In the genomic region with DNA sequence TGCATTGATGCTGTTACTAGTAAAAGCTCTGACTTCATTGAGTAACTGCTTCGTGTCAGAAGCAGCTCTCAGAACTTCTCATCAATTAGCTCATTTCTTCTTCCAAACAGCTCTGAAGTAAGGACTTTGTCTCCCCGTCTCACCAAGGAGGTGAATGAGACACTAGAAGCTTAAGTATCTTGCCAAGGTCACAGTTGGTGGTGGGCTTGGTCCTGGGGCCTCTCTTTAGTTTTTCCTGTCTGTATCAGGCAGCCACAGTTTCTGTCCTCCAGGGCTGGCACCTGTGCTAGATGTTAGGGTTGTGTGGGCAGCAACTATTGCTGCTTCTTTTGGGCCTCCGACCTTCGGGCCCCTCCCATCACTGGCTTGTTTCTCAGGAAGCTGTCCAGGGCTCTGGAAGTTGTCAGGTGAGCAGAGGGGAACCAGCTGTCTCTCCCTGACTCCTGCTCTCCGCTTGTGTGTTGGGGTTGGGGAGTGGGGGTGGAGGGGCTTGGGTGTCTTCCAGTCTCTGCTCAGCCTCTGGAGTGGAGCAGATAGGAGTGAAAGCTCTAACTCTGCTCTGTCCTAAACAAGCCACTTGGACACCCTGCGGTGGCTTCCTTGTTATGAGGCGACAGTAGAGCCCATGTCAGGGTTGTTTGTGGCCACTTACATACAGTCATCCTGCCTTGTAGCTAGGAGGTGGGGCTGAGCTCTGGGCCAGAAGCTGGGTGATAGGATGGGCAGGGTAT, we compare ENCODE assay signal across 18 mouse cellular contexts. TPM values are rescaled to one million over a fixed set of nuclear protein-coding genes. Genes with fewer than 3 reads are reported as not detected.
A peak's percentile ranks its signal among the peaks of the same experiment; 100 is the strongest.
DNase-seq lines count a peak whose midpoint lies in the region; ATAC-seq and TF ChIP-seq lines count a peak whose summit lies in the region.
"Had no signal": no experiment of that assay in that cellular context is flagged by ENCODE, and none has a peak within 500 bp of the region (broad histone marks: within the 10 kb centered on the region; RNA-seq: fewer than 3 reads in every experiment).

No protein-coding gene starts in this region.

- H3K9ac ChIP-seq in heart, embryonic 15.5 days: no peak overlapping the region
- H3K9ac ChIP-seq in liver, embryonic 16.5 days (ENCODE audit: low read depth, low read length): no peak overlapping the region
- no peak overlapping the region for H3K9ac ChIP-seq in forebrain, postnatal 0 days
- H3K9ac ChIP-seq: limb, embryonic 12.5 days; midbrain, embryonic 12.5 days had no signal

- H3K9me3 ChIP-seq in heart, embryonic 15.5 days (replicated peaks): no peaks in the 10 kb centered on the region
- no peaks in the 10 kb centered on the region for H3K9me3 ChIP-seq in liver, embryonic 16.5 days (replicated peaks; ENCODE audit: control insufficient read depth, low read length)
- H3K9me3 ChIP-seq in forebrain, postnatal 0 days (ENCODE audit: low read length): no peaks in the 10 kb centered on the region
- H3K9me3 ChIP-seq: embryonic facial prominence, embryonic 10.5 days; limb, embryonic 12.5 days; midbrain, embryonic 12.5 days had no signal

- intact Hi-C loops in heart, postnatal 25 days (cut with DNase I): loop anchor here (2.0 to 5.0 kb wide), 2 partner anchors 24 to 36 kb away; no protein-coding TSS in a partner anchor

- no peak for DNase-seq in heart, postnatal 25 days (ENCODE audit: low spot score)
- peak; percentile 16 for DNase-seq in thymus, postnatal 0 days (ENCODE audit: low spot score)
- no peak for DNase-seq in thymus, postnatal 4 days
- DNase-seq in thymus, postnatal 36 days: peak; percentile 29 to 37
- no peak for DNase-seq in frontal cortex, postnatal 14 days (ENCODE audit: low spot score in 2 of 2)
- no peak for DNase-seq in forebrain, postnatal 0 days
- DNase-seq: adrenal gland, postnatal 36 days; cerebellum, postnatal 25 days; kidney, postnatal 10 days; right cerebral cortex, postnatal 14 days had no signal

- H3K36me3 ChIP-seq in heart, embryonic 15.5 days: no peaks in the 10 kb centered on the region
- no peaks in the 10 kb centered on the region for H3K36me3 ChIP-seq in liver, embryonic 16.5 days (ENCODE audit: control insufficient read depth, insufficient read depth)
- H3K36me3 ChIP-seq in forebrain, postnatal 0 days (ENCODE audit: insufficient read depth): no peaks in the 10 kb centered on the region
- H3K36me3 ChIP-seq: embryonic facial prominence, embryonic 10.5 days; limb, embryonic 12.5 days; midbrain, embryonic 12.5 days had no signal

- peaks cover 34% of the 10 kb centered on the region for H3K27me3 ChIP-seq in heart, embryonic 15.5 days
- peaks cover 20% of the 10 kb centered on the region for H3K27me3 ChIP-seq in liver, embryonic 16.5 days (ENCODE audit: control insufficient read depth, insufficient read depth, low read depth, low read length)
- H3K27me3 ChIP-seq in forebrain, postnatal 0 days (ENCODE audit: insufficient read depth, low read length): peaks cover 32% of the 10 kb centered on the region

- peak overlapping the region; percentile 18 for H3K4me2 ChIP-seq in heart, embryonic 15.5 days
- peak overlapping the region; percentile 18 for H3K4me2 ChIP-seq in liver, embryonic 16.5 days (ENCODE audit: low read depth, low read length)
- H3K4me2 ChIP-seq in forebrain, postnatal 0 days (ENCODE audit: low read depth): no peak overlapping the region
- H3K4me2 ChIP-seq: limb, embryonic 12.5 days; midbrain, embryonic 12.5 days had no signal

- 0 out of 2 replicates have a peak overlapping the region, but pooled peaks have one; percentile 12 for H3K27ac ChIP-seq in heart, embryonic 15.5 days
- 0 out of 2 replicates have a peak overlapping the region, but pooled peaks have one; percentile 7 for H3K27ac ChIP-seq in liver, embryonic 16.5 days (ENCODE audit: low read length)
- H3K27ac ChIP-seq in forebrain, postnatal 0 days (ENCODE audit: low read depth, low read length): no peak overlapping the region
- H3K27ac ChIP-seq: embryonic facial prominence, embryonic 10.5 days; heart, adult 2 months; limb, embryonic 12.5 days; midbrain, embryonic 12.5 days had no signal

- H3K4me3 ChIP-seq in heart, embryonic 15.5 days: no peak overlapping the region
- H3K4me3 ChIP-seq in liver, embryonic 16.5 days (ENCODE audit: low read depth, low read length): peak overlapping the region; percentile 10; the same call in 1 of the 2 replicates
- no peak overlapping the region for H3K4me3 ChIP-seq in forebrain, postnatal 0 days (ENCODE audit: low read depth, low read length)
- H3K4me3 ChIP-seq: embryonic facial prominence, embryonic 10.5 days; heart, adult 2 months; limb, embryonic 12.5 days; midbrain, embryonic 12.5 days had no signal

- 0 out of 2 replicates have a peak, but pooled peaks have one; percentile 12 for ATAC-seq in heart, embryonic 15.5 days (replicated peaks; ENCODE audit: insufficient number of reproducible peaks, insufficient read depth, low FRiP score, low read depth)
- ATAC-seq in liver, embryonic 16.5 days (ENCODE audit: low read depth): 0 out of 2 replicates have a peak, but pooled peaks have one; percentile 13
- ATAC-seq in forebrain, postnatal 0 days: no peak
- ATAC-seq: hindbrain, embryonic 16.5 days; lung, postnatal 0 days had no signal

- peaks cover 37% of the 10 kb centered on the region for H3K4me1 ChIP-seq in heart, embryonic 15.5 days (replicated peaks)
- peaks cover 8% of the 10 kb centered on the region for H3K4me1 ChIP-seq in liver, embryonic 16.5 days (ENCODE audit: control insufficient read depth, low read depth, low read length)
- no peaks in the 10 kb centered on the region for H3K4me1 ChIP-seq in forebrain, postnatal 0 days (ENCODE audit: insufficient read depth)

- no peak for TF ChIP-seq CTCF in forebrain, postnatal 0 days (IDR thresholded peaks at IDR 0.05; ENCODE audit: low read depth)

- 29% methylated on average over 7 of the region's 7 CpGs for WGBS in heart, embryonic 15.5 days
- 27% methylated on average over 7 of the region's 7 CpGs for WGBS in liver, embryonic 16.5 days (ENCODE audit: insufficient replicate concordance)
- 57% methylated on average over 7 of the region's 7 CpGs for WGBS in forebrain, postnatal 0 days

RNA-seq across cellular contexts. Expression of a gene that starts 2.3 kb away (rescaled TPM):
- 3.8 and 11.6 TPM in 2 replicates for polyA plus RNA-seq in heart, embryonic 15.5 days (2015; fragmentation: Nextera tagmentation; extraction: Ambion mirVana)
- total RNA-seq in heart, postnatal 25 days (2021): 10 to 100 TPM; 11.5 to 12.2 TPM
- polyA plus RNA-seq in thymus, postnatal 0 days (2015; fragmentation: Nextera tagmentation; extraction: Ambion mirVana): 102 and 111 TPM in 2 replicates
- polyA plus RNA-seq in liver, embryonic 16.5 days (2015; fragmentation: Nextera tagmentation; extraction: Ambion mirVana): 10.8 and 13.1 TPM in 2 replicates
- 1.5 and 1.6 TPM in 2 replicates for total RNA-seq in forebrain, postnatal 0 days (2014; rRNA removed)
- polyA plus RNA-seq in forebrain, postnatal 0 days (2015; fragmentation: Nextera tagmentation; extraction: Ambion mirVana): 1.7 and 2.4 TPM in 2 replicates

RNA-seq across cellular contexts. Expression of a gene that starts 35.7 kb away (rescaled TPM):
- 1.7 and 2.9 TPM in 2 replicates for polyA plus RNA-seq in heart, embryonic 15.5 days (2015; fragmentation: Nextera tagmentation; extraction: Ambion mirVana)
- under 1 TPM; 0.29 to 0.50 TPM for total RNA-seq in heart, postnatal 25 days (2021)
- 61.5 and 71.4 TPM in 2 replicates for polyA plus RNA-seq in thymus, postnatal 0 days (2015; fragmentation: Nextera tagmentation; extraction: Ambion mirVana)
- polyA plus RNA-seq in liver, embryonic 16.5 days (2015; fragmentation: Nextera tagmentation; extraction: Ambion mirVana): 5.5 and 6.6 TPM in 2 replicates
- total RNA-seq in forebrain, postnatal 0 days (2014; rRNA removed): 0.08 and 2.0 TPM in 2 replicates
- 0.19 and 0.25 TPM in 2 replicates for polyA plus RNA-seq in forebrain, postnatal 0 days (2015; fragmentation: Nextera tagmentation; extraction: Ambion mirVana)

RNA-seq across cellular contexts. Expression of a gene that starts 55.6 kb away (rescaled TPM):
- polyA plus RNA-seq in heart, embryonic 15.5 days (2015; fragmentation: Nextera tagmentation; extraction: Ambion mirVana): 2.7 and 4.0 TPM in 2 replicates
- 1 to 10 TPM in 1 of 2 experiments, under 1 TPM in 1; 0.95 to 1.2 TPM for total RNA-seq in heart, postnatal 25 days (2021)
- 18.8 and 19.6 TPM in 2 replicates for polyA plus RNA-seq in thymus, postnatal 0 days (2015; fragmentation: Nextera tagmentation; extraction: Ambion mirVana)
- 0.76 and 0.86 TPM in 2 replicates for polyA plus RNA-seq in liver, embryonic 16.5 days (2015; fragmentation: Nextera tagmentation; extraction: Ambion mirVana)
- 24.2 and 26.3 TPM in 2 replicates for total RNA-seq in forebrain, postnatal 0 days (2014; rRNA removed)
- polyA plus RNA-seq in forebrain, postnatal 0 days (2015; fragmentation: Nextera tagmentation; extraction: Ambion mirVana): 22.9 and 25.1 TPM in 2 replicates

Comparison
In these comparisons a context has a peak if more than half of its experiments do, and no peak if none do; other contexts are left out.
1. DNase-seq: peak in thymus, postnatal 0 days (single experiment) and thymus, postnatal 36 days (2 of 2); none in heart, postnatal 25 days (single experiment), thymus, postnatal 4 days (single experiment), frontal cortex, postnatal 14 days (0 of 2) and forebrain, postnatal 0 days (single experiment).